Mouse (Mus musculus) heart, adult 9 months (tissue): Measurements from ENCODE around the gene Opalin.
A peak's percentile ranks its signal among the peaks of the same experiment; 100 is the strongest.

Experiments
- DNase-seq, 2 experiments: peaks; one replicate each; pipeline ENCODE4 v3.0.0; 2022; ENCODE audit warnings: low spot score in 2 of 2

Opalin gene

GRCm38 (mm10) chr19:41015951-41016716 lies 60.8 kb downstream of the Opalin start:
- DNase-seq: peak; percentile 24 to 48

- DNase-seq: peak in 1 of 2 experiments; percentile 16
Measured at GRCm38 (mm10) chr19:41014003-41014402, 62.9 kb downstream of the Opalin start.

GRCm38 (mm10) chr19:41013591-41013990 lies 63.3 kb downstream of the Opalin start:
- no peak for DNase-seq
